Mouse (Mus musculus): ENCODE measurements around the gene Coro1c.

Gene Coro1c

DNA sequence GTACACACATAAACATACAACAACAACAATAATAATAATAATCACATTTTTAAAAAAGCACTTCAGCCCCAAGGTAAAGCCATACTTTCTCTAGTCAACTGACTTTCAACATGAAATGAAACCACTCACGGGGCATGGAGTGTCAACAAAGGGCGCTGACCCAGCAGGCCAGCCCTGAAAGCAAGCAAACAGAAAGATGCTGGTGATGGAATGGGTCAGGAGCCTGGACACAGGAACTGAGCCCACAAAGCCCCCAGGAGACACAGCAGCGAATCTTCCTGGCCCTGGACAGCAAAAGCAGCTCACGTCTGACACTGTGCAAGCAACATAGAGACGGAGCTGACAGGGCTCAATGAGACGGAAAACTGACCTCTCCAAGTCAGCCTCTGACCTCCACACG is 23.8 kb downstream of the Coro1c start:
- DNase-seq (ENCODE audit: low read depth, low spot score) = no peak

DNA sequence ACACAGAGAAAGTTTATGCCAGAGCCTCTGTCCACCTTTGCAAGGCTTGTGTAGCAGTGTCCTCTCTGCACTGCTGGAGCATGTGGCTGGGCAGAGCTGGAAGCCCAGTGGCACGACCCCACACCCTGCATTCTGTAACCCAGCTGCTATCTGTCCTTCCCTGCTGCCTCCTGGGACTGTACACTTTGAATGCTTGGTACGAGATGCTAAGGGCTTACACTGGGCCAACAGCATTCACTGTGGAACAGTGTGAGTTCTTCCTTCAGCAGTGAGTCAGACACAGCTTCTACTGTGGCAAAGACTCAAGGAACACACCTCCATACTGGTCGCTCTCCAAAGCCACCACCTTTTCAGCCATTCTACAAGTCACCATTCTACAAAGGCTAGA is 25.2 kb downstream of the Coro1c start:
- DNase-seq (ENCODE audit: low read depth, low spot score) = no peak

GRCm38 (mm10) chr5:113882566-113883383 is 25.8 kb downstream of the Coro1c start:
- no peak for DNase-seq (ENCODE audit: low read depth, low spot score)

DNA sequence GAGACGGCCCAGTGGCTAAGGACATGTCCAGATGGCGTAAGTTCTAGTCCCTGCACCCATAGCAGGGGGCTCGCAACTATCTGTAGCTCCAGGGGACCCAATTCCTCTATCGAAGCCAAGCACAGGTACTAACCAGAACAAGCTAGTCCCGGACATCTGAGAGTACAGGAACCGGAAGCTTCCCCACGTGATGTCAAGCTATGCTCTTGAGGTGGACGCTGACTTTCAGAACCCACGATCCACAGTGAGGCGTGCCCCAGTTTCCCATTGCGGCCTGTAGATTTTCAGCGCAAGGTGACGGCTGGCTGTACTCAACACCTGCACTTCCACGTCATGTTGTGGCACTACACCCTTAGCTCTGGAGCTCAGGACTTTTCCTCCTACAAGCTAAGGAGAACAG is 27.4 kb downstream of the Coro1c start:
- no peak for DNase-seq (ENCODE audit: low read depth, low spot score)

DNA sequence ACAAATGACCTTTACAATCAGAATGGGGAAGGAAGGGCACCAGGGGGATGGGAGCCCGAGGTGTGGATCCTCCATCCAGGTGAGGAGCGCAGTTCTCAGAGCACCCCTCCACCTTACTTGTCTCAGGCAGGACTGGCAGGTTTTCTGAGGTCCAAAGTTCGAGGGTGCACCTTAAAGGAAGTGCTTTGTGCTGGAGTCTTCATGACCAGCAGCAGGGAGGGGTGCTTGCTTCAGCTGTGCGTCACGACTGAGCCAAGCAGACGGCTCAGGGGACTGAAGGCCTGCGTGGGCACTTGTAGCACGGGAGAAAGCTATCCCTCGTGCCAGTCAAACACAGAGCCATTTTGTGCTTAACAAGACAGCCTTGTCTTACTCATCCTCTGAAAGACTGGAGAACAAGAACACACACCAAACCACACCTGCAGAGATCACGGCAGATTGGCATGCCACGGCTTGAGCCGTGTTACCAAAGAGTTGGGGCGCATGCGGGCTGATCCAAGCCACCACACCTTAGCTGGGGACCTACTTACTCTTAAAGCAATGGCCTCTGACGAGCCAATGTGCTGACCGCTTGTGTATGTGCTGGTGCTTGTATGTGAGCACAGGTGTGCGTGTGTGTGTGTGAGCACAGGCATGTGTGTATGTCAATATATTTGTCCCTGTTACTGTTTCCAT is 29.5 kb downstream of the Coro1c start:
- DNase-seq (ENCODE audit: low read depth, low spot score) = no peak

DNA sequence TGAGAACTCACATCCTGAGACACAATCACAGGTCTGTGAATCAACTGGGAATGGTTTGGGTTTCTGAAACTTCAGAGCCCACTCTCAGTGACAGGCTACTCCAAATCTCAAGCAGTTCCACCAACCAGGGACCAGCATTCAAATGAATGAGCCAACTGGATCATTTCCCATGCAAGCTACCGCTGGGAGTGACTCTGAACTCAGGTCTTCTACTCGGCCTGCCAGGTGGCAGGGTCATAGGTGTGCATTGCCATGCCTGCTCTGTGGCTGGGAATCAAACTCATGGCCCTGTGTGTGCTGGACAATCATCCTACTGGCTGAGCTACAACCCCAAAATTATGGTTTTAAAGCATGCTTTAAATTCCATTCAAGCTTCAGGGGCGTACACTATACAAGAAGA is 31.0 kb downstream of the Coro1c start:
- DNase-seq (ENCODE audit: low read depth, low spot score) = no peak

DNA sequence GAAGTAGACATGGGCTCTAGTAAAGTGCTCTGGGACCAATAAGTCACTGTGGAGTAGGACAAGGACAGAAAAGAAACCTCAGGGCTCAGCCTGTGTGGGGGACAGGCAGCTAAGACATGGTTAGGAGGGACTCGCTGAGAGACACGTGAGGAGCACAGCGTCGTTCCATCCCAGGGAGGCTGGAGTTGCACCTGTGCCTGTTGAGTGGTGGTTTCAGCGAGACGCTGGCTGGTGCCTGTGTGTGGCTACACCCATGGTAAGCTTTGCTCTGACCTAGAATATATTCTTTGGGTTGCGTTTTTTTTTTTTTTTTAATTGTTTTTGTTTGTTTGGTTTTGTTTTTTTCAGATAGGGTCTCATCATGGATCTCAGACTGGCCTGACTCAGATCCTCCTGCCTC is 32.4 kb downstream of the Coro1c start:
- DNase-seq (ENCODE audit: low read depth, low spot score) = no peak

GRCm38 (mm10) chr5:113875625-113876024 is 32.9 kb downstream of the Coro1c start:
- no peak for DNase-seq (ENCODE audit: low read depth, low spot score)

- DNase-seq (ENCODE audit: low read depth, low spot score) = no peak
These were observed 34.2 kb downstream of the Coro1c start for GRCm38 (mm10) chr5:113874063-113875024.

DNA sequence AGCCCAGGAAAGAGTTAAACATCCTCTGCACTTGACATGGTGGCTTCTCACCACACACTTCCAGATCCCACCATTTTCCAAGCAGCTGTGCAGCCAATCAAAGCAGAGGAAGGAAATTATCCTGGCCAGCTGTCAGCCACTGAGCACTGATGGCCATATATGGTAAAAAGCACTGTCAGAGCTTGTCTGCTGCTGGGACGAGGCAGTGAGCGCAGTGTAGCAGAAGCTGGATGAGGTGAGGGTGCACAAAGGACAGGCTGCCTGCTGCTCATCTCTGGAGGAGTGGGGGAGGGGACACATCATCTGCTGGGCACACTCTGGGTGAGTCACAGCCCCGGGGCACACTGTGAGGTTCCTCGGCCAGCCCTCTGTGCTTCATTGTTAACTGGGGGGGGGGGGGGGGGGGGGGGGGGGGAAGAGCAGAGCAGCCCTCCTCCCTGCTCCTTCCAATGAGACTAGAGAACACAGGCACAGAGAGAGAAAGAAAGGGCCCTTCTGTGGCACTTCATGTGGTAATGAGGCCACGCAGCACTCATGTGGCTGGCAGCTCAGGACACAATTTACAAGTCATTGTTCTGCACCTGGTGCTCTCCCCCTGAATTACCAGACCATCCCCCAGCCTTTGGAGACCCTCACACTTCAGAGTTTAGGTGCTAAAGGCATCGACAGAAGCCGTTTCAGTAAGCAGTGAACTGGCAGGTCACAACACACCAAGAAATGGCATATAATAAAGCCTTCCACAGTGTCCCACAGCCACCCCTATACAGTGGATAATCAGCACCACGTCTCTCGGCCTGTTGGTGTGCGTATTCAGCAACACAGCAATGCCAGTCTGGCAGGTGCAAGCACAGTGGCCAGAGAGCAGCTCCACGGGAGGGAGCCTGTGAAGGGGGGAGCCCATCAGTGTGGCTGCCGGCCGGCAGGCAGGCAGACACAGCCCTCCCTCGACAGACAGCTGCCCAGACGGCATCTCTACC is 35.3 kb downstream of the Coro1c start:
- peak; percentile 33 for DNase-seq (ENCODE audit: low read depth, low spot score)

DNA sequence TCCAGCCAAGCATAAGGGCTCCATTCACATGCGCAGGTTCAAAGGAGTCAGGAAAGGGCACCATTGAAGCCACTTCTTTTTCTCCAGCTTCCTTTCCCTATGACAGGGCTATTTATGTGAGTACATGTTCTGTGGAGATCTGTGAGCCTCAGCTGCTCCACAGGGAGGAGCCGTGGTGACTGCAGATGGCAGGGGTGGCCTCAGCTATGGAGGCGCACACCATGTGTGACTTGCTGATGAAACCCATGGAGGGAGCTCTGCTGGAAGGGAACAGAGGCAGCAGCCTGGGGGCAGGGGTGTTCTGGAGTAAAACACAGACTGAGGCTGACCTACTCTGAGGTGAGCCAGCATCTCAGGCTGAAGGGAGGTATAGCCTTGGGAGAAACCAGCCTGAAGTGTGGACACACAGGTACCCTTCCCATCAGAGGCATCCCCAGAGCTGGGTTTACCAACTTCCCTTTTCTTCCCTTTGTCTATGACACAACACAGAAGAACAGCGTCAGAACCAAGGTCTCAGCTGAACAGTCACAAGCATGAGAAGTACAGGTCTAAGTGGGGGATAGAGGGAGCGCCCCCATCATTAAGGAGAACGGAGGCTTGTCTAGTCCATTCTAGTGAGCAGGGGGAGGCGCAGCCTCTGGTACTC is 36.5 kb downstream of the Coro1c start:
- no peak for DNase-seq (ENCODE audit: low read depth, low spot score)

DNA sequence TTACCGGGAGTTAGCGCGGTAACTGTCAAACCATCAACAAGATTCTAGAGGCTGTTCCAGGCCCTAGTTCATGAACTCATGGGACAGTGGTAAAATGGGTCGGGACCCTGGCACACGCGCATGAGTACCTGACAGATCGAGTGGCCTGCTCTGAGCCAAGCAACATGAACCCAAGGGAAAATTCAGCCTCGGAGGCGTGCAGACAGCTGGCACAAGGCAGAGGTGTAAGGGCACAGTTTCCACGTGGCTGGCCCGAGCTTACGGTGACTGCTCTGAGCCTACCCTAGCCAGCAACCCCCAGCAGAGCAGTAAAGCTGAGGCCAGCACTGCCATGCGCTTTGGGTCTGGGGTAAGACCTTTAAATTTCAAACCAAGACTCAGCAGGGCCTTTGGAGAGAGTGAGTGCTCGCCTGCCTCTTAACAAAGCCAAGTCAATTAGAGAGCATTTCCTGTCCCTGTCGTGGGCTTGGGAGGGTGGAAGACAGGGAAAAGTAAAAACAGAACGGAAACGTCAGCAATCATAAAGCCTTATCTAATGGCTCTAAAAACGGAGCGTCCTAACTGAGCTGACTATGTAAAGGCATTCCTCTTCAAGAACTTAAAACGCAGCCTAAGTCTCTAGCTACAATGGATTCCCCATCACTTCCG is 38.0 kb downstream of the Coro1c start:
- DNase-seq (ENCODE audit: low read depth, low spot score) = no peak

DNA sequence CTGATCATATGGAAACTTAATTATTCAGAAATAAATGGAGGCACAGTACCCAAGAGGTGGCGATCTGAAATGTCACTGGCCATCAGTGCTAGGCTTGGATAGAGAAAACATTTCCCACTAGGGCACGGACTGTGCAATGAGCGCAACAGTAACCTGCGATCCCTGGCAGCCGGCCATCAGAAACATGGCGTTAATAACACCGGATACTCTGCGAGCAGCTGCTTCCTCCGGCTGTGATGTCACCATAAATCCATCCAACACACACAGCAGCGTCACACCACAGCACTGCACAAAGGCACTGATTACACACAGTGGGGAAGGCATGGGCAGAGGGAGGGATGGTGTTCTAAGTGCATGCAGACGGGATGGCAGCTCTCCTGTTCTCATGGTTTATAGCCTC is 39.4 kb downstream of the Coro1c start:
- DNase-seq (ENCODE audit: low read depth, low spot score) = no peak

DNA sequence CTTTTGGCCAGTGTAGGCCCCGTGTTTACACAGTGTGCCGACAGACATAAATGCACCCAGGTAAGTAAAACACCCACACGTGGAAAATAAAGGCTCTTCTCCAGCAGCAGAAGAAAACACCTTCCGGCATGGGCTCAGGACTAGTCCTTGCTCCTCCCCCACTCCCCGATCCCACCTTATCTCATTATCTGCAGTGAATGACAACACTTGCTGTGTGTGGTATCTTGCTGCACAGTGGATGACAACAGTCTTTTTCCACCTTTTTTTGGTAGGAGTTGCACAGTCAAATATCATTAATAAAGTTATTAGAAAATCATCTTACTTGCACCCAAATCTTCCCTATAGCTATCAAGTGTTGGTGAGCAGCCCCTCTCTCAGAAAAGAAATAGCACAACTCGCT is 43.6 kb downstream of the Coro1c start:
- DNase-seq (ENCODE audit: low read depth, low spot score) = no peak

GRCm38 (mm10) chr5:113863994-113864393 is 44.6 kb downstream of the Coro1c start:
- no peak for DNase-seq (ENCODE audit: low read depth, low spot score)

DNA sequence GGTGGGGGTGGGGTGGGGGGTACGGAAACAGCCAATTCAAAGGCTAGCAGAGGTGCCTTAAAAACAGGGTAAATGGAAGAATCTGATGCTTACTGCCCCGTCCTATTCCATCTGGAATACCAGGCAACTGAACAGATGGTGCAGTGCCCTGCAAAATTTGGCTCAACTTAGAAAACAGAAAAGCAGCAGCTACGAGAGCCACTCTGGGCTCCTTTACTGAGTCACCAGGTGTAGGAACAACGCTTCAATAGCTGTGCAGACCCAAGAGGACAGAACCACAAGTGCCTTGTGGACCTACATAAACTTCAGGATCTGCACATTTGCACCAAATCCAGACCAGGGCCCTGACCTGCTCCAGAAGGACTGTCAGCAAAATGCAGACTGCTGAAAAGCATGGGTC is 46.1 kb downstream of the Coro1c start:
- DNase-seq (ENCODE audit: low read depth, low spot score) = no peak

DNA sequence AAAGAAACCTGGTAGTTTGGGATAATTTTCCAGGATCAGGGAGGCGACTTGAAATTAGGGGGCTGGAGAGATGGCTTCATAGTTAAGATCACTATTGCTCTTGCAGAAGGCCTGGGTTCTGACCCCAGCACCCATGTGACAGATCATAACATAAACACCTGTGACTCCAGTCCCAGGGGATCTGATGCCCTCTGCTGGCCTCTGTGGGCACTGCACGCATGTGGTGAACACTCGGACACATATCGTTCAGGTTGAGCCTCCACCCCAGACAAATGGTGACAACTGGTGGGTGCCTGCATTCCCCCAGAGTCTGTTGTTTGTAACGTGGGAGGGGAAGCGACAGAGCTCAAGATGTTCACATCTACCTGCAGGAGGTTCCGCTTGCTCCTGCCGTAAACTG is 47.3 kb downstream of the Coro1c start:
- no peak for DNase-seq (ENCODE audit: low read depth, low spot score)

- DNase-seq (ENCODE audit: low read depth, low spot score) = no peak
These were observed 49.6 kb downstream of the Coro1c start for GRCm38 (mm10) chr5:113858971-113859370.

DNA sequence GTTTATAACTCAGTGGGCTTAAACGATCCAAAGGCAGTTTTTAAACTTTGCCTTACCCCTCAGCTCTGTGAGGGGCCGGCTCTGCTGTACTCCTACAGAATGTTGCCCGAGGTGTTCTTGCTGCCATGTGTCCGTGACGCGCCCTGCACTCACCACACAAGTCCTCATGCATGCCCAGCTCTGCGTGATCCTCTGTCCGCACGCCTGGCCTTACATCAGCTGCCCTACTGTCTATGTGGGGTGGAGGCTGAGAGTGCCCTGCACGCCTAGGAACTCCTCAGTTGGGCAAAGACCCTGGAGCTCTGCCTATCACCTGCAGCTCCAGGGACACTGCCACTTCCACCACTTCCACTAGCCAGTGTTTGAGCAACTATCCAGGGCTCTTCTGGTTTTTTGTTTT is 50.0 kb downstream of the Coro1c start:
- DNase-seq (ENCODE audit: low read depth, low spot score) = no peak

DNA sequence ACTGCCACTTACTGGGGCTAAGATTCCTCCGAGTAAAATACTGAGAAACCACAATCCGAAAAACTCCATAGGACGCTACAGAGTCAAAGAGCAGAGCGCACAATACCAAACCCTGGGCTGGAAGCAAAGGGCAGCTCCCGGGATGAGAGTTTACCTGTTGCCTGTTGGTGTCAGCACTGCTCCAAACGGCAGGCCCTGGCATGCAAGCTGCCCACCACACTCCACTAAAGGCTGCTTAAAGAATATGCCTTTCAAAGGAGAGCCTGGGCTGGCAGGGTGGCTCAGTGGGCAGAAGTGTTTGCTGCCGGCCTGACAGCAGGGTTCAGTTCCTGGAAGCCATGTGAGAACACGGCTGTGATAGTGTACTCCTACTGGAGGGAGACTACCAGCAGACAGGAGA is 50.9 kb downstream of the Coro1c start:
- no peak for DNase-seq (ENCODE audit: low read depth, low spot score)
